Mouse (Mus musculus): Measurements from ENCODE around the gene Vamp4.
"Not testable (repeated sequence)": the region's sequence is repeated elsewhere in the genome, so short reads cannot be mapped to it uniquely, and the experiment has no call there.

Vamp4 gene

DNA sequence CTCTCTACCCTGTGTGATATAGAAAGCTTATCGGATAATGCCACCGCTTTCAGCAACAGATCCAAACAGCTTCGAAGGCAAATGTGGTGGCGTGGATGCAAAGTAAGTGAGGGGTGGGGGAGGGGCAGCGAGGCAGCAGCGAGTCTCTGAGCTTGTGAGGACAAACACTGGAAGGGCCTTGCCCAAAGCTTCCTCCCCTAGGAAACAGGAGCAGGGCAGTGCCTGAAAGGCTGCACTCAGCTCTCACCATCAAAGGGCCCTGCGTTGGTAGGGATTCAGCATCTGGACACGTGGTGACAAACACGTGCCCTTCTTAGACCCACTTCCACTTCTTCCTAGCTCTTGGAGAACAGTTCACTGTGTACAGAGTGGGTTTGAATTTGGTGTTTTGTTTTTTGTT lies 19.1 kb downstream of the Vamp4 start:
- DNase-seq (ENCODE audit: low spot score in 2 of 2), result no peak

GRCm38 (mm10) chr1:162590415-162590997 lies 20.2 kb downstream of the Vamp4 start:
- no peak for DNase-seq (ENCODE audit: low spot score in 2 of 2)

- DNase-seq (ENCODE audit: low spot score in 2 of 2), result no peak
These were observed 27.2 kb downstream of the Vamp4 start for GRCm38 (mm10) chr1:162597379-162598102.

- no peak for DNase-seq (ENCODE audit: low spot score in 2 of 2)
These were observed 29.3 kb downstream of the Vamp4 start for GRCm38 (mm10) chr1:162599617-162600016.

DNA sequence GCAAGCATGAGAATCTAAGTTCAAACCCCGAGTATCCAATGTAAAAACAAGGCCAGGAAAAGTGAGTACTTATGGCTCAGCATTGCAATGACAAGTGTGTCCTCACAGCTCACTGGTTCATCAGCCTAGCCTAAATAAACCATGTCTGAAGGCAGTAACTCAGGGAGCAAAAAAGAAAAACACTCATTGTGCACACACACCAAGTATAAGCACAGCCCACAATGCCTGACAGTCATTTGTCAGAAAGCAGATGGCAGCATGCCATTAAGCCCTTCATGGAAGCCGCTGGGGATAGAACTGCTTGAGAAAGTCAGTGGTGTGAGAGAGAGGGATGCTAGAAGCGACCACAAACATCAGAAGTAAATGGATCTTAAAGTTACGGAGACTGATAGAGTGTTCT lies 31.0 kb downstream of the Vamp4 start:
- no peak for DNase-seq (ENCODE audit: low spot score in 2 of 2)

GRCm38 (mm10) chr1:162608127-162608526 lies 37.8 kb downstream of the Vamp4 start:
- no peak for DNase-seq (ENCODE audit: low spot score in 2 of 2)

DNA sequence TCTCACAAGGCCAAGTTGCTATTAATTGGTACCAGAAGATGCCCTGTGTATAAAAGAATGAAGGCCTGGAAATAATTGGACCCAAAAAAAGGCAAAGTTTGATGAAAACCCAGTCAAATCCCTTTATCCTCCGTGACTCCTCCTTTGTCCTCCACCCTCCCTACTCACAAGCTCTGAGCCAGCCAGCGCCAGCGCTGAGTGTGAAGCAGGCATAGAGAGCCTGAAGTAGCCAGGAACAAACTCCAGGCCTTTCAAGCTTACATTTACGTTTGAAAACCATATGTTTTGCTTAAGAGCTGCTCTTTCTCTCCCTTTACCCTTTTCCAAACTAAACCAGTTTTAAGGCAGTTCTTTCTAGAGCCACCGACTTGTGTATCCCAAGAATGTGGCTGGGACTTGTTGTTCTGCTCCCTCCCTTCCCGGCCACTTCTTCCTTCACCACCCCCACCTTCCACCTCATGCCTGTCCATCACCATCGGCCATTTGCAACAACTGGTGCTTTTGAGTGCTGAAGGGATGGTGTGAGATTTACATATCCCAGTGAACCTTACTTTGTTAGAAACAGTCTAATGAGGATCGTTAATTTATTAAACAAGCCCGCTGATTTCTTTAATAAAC lies 39.4 kb downstream of the Vamp4 start:
- no peak for DNase-seq (ENCODE audit: low spot score in 2 of 2)

DNA sequence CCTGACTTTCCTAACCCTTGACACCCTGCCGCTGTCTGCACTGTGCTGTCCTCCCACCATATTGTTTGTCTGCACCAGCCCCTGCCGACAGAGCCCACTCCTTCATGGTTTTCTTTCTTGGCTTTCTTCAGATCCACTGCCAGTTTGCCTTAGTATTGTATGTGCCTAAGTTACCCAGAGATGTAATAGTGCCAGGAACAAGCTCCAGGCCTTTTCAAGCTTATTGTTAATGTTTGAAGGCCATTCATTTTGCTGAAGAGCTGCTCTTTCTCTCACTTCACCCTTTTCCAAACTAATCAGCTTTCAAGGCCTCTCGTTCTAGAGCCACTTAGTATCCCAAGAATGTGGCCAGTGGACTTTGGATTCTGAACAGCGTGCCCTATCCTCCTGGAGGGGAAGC lies 40.9 kb downstream of the Vamp4 start:
- DNase-seq (ENCODE audit: low spot score in 2 of 2), result no peak

GRCm38 (mm10) chr1:162615511-162615910 lies 45.2 kb downstream of the Vamp4 start:
- DNase-seq (ENCODE audit: low spot score in 2 of 2), result no peak

DNA sequence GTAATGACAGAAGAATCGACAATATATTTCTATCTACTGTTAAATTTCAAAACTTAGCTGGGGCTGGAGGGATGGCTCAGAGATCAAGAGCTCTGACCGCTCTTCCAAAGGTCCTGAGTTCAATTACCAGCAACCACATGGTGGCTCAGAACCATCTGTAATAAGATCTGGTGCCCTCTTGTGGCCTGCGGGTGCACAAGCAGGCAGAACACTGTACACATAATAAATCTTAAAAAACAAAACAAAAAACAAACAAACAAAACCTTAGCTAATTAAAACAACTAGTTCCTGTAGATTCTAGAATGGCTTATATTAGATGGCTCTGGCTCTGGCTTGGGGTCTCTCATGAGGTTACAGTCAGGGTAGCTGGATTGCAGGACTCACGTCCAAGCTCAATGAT lies 50.2 kb downstream of the Vamp4 start:
- DNase-seq (ENCODE audit: low spot score in 2 of 2), result no peak

GRCm38 (mm10) chr1:162623895-162624294 lies 53.6 kb downstream of the Vamp4 start:
- no peak for DNase-seq (ENCODE audit: low spot score in 2 of 2)

DNA sequence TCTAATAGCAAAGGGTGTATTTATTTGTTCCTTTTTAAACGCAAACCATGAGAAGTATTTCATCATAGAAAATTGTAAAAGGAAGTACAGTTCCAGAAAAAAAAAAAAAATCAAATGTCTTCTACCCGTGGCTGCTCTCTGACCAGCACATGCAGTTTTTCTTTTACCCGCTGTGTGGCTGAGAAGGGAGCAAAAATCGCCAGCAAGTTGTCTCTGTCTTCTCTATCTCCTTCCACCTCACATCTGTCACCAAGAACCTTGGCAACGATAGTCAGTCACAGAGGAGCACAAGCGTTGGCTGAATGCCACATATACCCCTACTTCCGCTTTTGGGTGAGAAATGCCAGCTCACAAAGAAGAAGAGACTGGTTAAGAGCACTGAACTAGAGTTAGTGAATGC lies 54.9 kb downstream of the Vamp4 start:
- DNase-seq (ENCODE audit: low spot score in 2 of 2), result no peak

DNA sequence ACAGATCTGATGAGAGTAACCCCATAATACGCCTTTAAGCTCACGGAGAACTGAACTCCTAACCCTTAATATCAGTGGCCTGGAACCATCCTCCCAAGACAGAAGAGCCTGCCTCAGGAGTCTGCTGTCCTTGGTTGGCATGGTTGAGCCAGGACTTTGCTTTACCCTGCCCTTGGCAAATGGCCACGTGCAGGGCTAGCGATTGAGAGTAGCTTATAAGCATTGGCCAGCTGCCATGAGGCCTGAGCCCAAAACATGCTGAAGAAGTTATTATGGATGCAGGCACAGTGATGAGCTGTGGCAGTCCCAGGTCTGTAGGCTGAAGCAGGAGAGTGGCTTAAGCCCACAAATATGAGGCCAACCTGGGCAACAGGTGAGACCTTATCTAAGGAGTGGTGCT lies 57.5 kb downstream of the Vamp4 start:
- not testable (repeated sequence) for DNase-seq (ENCODE audit: low spot score in 2 of 2)

- not testable (repeated sequence) for DNase-seq (ENCODE audit: low spot score in 2 of 2)
These were observed 58.0 kb downstream of the Vamp4 start for GRCm38 (mm10) chr1:162628326-162628725.

DNA sequence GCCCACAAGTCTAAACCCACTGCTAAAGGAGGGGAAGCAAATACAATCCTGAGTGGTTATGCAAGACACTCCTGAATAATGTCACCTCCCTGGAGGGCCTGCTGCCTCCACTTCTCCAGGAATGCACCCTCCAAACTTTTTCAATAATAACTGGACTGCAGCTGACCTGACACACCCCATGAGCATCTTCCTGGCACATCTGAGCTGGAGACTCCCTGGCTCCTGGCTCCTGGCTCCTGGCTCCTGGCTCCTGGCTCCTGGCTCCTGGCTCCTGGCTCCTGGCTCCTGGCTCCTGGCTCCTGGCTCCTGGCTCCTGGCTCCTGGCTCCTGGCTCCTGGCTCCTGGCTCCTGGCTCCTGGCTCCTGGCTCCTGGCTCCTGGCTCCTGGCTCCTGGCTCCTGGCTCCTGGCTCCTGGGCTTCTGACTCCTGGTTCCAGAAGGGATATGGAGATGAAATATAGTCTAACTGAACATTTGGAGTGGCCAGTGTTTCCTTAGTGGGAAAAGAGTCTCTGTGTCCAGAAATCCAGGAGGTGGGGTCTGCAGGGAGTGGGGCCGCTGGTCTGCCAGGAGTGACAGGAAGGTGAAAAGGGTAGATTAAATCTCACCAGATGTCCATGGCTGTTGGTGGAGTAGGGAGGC lies 65.1 kb downstream of the Vamp4 start:
- DNase-seq (ENCODE audit: low spot score in 2 of 2), result peak in 1 of 2 experiments; percentile 31

DNA sequence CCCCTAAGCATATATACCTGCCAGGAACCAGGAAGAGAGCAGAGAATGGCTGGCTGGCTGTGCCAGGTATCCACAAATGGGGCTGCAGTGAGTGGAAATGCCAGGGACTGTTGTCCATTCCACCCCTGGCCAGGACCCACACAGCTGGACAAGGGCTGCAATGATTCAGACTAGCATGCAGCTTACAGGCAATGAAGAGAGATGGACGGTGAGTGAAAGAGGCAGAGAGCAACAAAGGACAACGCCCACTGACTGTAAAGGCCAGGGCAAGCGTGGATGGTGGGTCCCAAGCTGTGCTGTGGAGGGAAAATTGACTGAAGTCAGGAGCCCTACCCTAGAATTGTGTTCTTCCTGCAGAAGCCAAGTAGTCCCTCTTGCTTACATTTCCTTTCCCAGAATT lies 66.2 kb downstream of the Vamp4 start:
- DNase-seq (ENCODE audit: low spot score in 2 of 2), result no peak

- DNase-seq (ENCODE audit: low spot score in 2 of 2), result no peak
These were observed 68.2 kb downstream of the Vamp4 start for GRCm38 (mm10) chr1:162638535-162638934.

GRCm38 (mm10) chr1:162639051-162639750 lies 68.9 kb downstream of the Vamp4 start, which contains the start of gene Myoc:
TSS of gene Myoc (plus strand) at chr1:162639155.
- no peak for DNase-seq (ENCODE audit: low spot score in 2 of 2)

DNA sequence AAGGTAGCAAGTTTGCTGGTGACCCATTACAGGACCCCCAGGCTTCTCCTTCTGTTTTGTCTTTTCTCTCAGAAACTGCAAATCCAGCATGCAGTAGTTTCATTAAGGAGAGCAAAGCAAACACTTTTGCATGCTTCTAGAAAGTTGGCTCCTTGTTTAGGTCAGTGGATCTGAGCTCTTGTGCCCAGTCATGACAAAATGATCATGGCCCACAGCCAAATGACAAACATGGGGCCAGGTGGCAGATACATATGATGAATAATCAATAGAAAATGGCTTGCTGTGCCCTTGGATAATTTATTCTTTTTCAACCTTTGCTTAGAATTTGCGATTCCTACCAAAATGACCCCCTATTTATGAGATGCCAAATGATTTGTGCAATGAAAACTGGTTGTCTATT lies 69.5 kb downstream of the Vamp4 start:
- DNase-seq (ENCODE audit: low spot score in 2 of 2), result no peak

- DNase-seq (ENCODE audit: low spot score in 2 of 2), result no peak
These were observed 72.3 kb downstream of the Vamp4 start for GRCm38 (mm10) chr1:162642591-162642990.

DNA sequence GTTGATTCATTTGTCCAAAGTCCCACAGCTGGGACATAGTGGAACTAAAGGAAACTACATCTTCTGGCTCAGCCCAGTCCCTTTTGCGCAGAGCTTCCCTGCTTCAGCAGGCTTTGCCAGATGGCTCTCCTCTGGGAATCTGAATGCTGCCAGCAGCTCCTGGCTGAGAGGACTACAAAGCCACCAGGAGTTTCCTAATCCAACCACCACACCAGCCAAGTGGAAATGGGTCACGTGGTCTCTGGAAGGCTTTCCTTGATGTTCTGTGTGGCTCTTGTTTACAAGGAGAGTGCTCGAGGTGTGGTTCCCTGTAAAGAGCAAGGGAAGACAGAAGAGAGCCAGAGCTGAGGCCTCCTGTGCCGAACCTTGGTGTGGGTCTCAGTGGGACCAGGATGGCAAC lies 73.4 kb downstream of the Vamp4 start:
- DNase-seq (ENCODE audit: low spot score in 2 of 2), result peak in 1 of 2 experiments; percentile 76

DNA sequence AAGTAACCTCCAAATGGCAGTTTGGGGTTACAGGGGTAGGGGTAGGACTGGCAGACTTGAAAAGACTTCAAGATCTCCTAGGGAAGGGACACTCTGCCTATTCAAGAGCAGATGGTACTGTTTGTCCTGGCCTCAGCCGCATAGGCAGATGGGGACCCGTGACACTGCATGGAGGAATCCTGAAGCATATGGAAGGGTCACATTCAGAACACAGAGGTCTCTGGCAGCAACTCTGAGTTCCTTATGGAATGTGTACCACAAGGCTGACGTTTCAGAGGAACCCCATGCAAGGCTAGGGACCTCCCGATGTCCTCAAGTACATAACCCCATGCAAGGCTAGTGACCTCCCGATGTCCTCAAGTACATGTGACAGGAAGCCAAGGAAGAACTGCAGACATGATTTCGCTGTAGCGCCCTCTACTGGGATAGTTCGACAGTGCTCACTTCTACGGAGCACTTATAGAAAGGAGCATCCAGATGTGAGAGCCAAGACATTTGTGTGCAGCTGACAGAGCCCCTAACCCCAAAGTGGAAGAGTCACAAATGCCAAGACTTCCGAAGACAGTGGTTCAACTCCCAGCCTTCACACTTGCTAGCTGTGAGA lies 75.9 kb downstream of the Vamp4 start:
- no peak for DNase-seq (ENCODE audit: low spot score in 2 of 2)
